Mouse (Mus musculus): ENCODE data around the gene Vmn1r19.
"Not testable (repeated sequence)": the region's sequence is repeated elsewhere in the genome, so short reads cannot be mapped to it uniquely, and the experiment has no call there.

The Vmn1r19 gene

DNA sequence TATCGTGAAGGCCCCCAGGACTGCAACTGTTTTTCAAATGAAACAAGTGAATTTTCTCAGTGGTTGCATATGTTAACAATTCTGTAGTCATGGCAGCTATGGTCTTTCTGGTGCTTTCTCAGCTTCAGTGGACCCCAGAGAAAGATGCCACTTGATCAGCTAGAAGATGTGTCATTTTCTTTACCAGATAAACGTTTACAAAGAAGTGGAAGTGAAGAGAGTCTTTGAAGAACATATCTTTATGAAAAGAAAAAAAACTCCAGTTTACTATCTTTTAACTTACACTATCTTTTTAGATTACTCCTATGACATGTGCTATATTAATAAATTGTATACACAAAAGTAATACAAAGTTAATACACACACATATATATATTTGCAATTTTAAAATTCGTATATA lies at the start of gene Vmn1r19:
Gene Vmn1r19, plus strand, starts transcription at position 301 of the 400 bp plus-strand sequence.
- not testable (repeated sequence) for DNase-seq (ENCODE audit: extremely low read depth, low read depth)

DNA sequence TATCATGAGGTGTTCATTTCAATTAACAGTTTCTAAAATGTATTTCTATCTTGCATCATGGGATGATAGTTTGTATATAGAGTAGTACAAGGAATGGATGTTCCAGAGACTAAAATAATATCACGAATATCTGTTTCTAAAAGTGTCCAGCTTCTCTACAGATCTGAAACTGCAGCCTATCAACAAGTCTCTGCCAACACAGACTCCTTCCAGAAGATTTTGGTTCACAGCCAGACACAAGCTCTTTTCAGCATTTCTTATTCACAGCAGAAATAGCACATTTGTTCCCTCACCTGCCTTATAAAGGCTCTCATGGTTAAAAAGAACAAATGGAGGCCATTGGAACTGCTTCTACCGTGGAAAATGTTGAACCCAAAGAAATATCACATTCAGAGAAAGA lies 46.7 kb upstream of the Vmn1r19 start:
- DNase-seq (ENCODE audit: extremely low read depth, low read depth): no peak

DNA sequence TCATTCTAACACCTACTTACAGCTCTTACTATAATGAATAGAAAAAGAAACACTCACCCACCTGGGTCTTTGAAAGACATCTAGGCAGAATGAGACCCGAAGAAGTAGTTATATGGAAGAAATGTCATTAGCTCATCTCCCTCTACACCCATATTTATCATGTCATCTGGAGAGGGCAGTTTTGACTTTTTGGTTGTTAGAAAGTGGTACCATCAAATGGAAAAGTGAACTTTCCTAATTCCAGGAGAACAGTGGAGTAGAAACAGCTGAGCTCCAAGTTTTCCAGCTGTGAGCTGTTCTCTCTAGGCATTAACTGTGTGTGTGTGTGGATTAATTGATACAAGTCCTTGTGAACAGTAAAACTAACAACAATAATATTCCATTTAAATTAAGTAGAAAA lies 40.0 kb upstream of the Vmn1r19 start, which contains the start of gene Vmn1r17:
Gene Vmn1r17, minus strand, starts transcription at position 101 of the 400 bp plus-strand sequence.
- no peak for DNase-seq (ENCODE audit: extremely low read depth, low read depth)

DNA sequence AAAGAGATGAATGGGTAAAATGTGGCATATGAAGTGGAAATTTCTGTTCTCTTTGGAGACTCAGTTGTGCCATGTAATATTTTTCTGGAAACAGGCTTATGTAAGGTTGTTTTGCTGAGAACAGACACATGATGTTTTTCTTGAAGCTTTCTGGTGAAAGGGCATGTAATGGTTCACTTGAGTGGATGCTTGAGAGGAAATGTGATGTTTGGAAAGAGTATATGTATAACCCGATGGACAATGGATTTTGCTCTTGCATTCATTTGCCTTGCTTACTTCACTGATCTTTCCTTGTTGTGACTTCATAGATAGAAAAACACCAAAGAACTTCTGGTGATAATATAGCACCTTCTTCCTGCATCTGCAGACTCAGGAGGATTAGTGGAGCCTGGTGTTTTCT lies 37.7 kb upstream of the Vmn1r19 start:
- not testable (repeated sequence) for DNase-seq (ENCODE audit: extremely low read depth, low read depth)

DNA sequence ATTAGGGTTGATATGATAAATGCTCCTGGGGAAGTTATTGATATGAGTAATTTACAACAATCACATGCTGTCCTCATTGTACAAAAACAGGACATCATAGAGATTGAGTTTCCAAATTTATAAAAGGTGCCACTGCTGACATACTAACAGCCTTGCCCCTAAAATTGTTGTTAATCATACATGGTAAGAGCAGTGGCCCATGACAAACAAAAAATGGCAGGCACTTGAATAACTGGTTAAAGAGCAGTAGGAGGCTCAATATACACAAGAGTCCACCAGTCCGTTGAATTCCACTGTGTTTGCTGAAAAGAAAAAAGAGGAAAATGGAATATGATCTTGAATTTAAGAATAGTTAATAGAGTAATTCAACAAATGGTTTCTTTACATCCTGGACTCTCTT lies 36.1 kb upstream of the Vmn1r19 start:
- DNase-seq (ENCODE audit: extremely low read depth, low read depth): no peak

DNA sequence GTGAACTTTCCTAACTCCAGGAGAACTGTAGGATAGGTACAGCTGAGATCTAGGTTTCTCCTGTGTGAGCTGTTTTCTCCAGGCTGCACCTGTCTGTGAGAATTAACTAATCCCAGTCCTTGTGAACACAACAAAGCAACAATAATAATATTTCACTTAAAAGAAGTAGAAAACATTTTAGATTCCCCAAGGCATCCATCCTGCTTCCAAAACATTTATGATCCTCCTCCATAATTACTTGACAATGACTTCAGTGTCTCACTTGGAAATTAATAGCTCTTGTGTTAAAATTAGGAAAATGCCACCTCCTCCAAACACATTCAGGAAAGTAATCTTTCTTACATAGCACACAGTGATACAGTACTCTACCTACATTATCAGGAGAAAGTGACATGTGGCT lies 7.9 kb upstream of the Vmn1r19 start, which contains the start of gene Vmn1r18:
Gene Vmn1r18, minus strand, starts transcription at position 101 of the 400 bp plus-strand sequence.
- no peak for DNase-seq (ENCODE audit: extremely low read depth, low read depth)

DNA sequence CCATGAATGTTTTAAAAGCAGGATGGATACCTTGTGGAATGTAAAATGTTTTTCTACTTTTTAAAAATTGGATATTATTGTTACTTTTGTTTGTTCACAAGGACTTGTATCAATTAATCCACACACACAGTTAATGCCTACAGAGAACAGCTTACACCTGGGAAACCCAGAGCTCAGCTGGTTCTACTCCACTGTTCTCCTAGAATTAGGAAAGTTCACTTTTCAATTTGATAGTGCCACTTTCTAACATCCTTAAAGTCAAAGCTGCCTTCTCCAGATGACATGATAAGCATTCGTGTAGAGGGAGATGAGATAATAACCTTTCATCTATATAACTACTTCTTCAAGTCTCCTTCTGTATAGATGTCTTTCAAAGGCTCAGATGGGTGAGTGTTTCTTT lies 25.1 kb downstream of the Vmn1r19 start, which contains the start of gene Vmn1r20:
Gene Vmn1r20, plus strand, starts transcription at position 301 of the 400 bp plus-strand sequence.
- no peak for DNase-seq (ENCODE audit: extremely low read depth, low read depth)

DNA sequence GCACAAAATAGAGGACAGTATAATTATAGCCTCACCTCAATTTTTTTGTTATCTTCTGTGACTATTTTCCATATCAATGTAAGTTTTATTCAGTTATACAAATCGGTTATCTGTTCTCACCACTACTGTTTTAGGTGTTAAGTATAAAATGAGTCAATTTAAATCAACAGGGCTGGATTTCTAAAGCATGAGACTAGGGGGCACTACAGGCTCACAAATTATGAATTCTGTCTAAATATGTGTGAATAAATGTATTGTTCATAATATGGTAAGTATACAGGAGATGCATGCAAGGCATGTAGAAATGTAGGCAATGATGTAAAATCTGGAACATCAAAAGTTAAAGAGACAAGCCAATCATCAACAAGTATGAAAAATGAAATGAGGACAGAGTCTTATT lies 27.6 kb downstream of the Vmn1r19 start:
- DNase-seq (ENCODE audit: extremely low read depth, low read depth): no peak

Measured in MEL-GATA-1-ER (cell line).